Mouse (Mus musculus) embryonic facial prominence, embryonic 14.5 days (tissue): ENCODE measurements around the gene Rps6ka4. TPM values are rescaled to one million over a fixed set of nuclear protein-coding genes. Genes with fewer than 3 reads are reported as not detected.

Source experiments
- ATAC-seq: fragments of 200-750 bp; cut with Nextera tagmentation; 2 replicates; pipeline ENCODE4 v1.8.0; 2017; ENCODE audit warnings: low read depth, moderate number of reproducible peaks, moderate TSS enrichment
- DNase-seq: peaks from one replicate; pipeline ENCODE4 v3.0.0-alpha.2; 2015; ENCODE audit warnings: low spot score
- H3K27ac ChIP-seq: fragments of 300-500 bp; sonication (generic); replicated peaks from 2 replicates; pipeline ENCODE4 v1.5.1; 2014; ENCODE audit warnings: low read depth, mild to moderate bottlenecking, low read length, moderate library complexity
- H3K27me3 ChIP-seq: fragments of 300-500 bp; sonication (generic); replicated peaks from 2 replicates; pipeline ENCODE4 v1.6.1; 2014; ENCODE audit warnings: low read length; ENCODE audit not compliant: control insufficient read depth, insufficient read depth
- H3K36me3 ChIP-seq: fragments of 300-500 bp; sonication (generic); 2 replicates; pipeline ENCODE4 v1.6.1; 2014; ENCODE audit warnings: low read length, mixed read lengths; ENCODE audit not compliant: control insufficient read depth, insufficient read depth
- H3K4me1 ChIP-seq: fragments of 300-500 bp; sonication (generic); 2 replicates; pipeline ENCODE4 v1.6.1; 2014; ENCODE audit warnings: antibody characterized with exemption, low read length; ENCODE audit not compliant: control insufficient read depth, insufficient read depth
- H3K4me2 ChIP-seq: fragments of 300-500 bp; sonication (generic); 2 replicates; pipeline ENCODE4 v1.6.1; 2014; ENCODE audit warnings: low read depth, mild to moderate bottlenecking, low read length, moderate library complexity, mixed read lengths
- H3K4me3 ChIP-seq: fragments of 300-500 bp; sonication (generic); 2 replicates; pipeline ENCODE4 v1.5.1; 2014; ENCODE audit warnings: low read depth, mild to moderate bottlenecking, low read length
- H3K9ac ChIP-seq: fragments of 300-500 bp; sonication (generic); 2 replicates; pipeline ENCODE4 v1.6.1; 2014; ENCODE audit warnings: low read depth, mild to moderate bottlenecking, low read length, moderate library complexity, mixed read lengths
- H3K9me3 ChIP-seq: fragments of 300-500 bp; sonication (generic); 2 replicates; pipeline ENCODE4 v1.6.1; 2016; ENCODE audit warnings: low read length; ENCODE audit not compliant: control insufficient read depth
- WGBS: fragments of 180-500 bp; shearing (Covaris S2); extraction: QIAGEN DNeasy Blood & Tissue Kit; methylation state at CpG from one replicate; pipeline ENCODE4 v1.1.7; 2014; 5-methylcytosine and 5-hydroxymethylcytosine counted together
- polyA plus RNA-seq: library from polyadenylated mRNA; unstranded; fragments of >200 nt; fragmentation: Nextera tagmentation; extraction: Ambion mirVana; gene quantifications from 2 replicates; pipeline ENCODE4 v1.2.1, GENCODE M21; 2014

Gene Rps6ka4
- polyA plus RNA-seq, 1 experiment from 2014 or later = 27.1 TPM

DNA sequence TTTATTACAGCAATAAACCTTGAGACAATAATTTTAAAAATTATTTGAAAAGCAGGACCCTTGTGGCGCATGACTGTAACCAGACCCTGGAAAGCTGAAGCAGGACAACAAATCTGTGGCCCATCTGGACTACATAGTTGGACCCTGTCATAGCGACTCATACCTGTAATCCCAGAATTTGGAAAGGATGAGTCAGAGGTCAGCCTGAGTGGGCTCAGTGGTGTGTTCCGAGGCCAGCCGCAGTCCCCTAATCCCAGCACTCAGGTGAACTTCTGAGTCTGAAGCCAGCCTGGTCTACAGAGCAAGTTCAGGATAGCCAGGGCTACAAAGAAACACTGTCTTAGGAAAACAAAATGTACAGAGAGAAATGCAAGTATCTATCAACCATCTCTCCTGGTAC is 21.0 kb upstream of the Rps6ka4 start:
- H3K27ac ChIP-seq = no peak overlapping the region
- no peaks in the 10 kb centered on the region for H3K27me3 ChIP-seq
- H3K4me2 ChIP-seq = no peak overlapping the region
- WGBS = 84% methylated on average over 4 of the region's 4 CpGs
- DNase-seq = no peak
- no peak overlapping the region for H3K4me3 ChIP-seq
- ATAC-seq = no peak
- no peak overlapping the region for H3K9ac ChIP-seq
- H3K36me3 ChIP-seq = no peaks in the 10 kb centered on the region
- H3K9me3 ChIP-seq = no peaks in the 10 kb centered on the region
- no peaks in the 10 kb centered on the region for H3K4me1 ChIP-seq

DNA sequence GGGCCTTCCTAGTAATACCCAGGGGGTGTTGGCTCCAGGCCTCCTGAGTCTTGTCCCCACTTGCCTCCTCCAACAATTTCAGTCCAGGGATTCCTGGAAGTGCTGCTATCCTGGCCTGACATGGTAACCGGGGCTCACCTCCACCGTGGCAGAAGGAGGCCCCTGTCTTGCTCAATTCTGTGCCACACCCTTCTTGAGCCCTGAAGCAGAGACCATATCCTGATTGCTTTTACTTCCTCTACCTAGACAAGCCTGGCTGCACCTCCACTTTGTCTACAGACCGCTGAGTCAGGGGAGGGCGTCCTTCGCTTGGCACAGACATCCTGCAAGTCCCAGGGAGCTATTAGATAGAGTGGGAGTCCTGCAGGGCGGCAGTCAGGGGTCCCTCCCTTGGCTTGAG is 20.3 kb upstream of the Rps6ka4 start:
- Histone ChIP-seq H3K4me2 (no peak overlapping the region), H3K9ac (no peak overlapping the region), H3K36me3 (no peaks in the 10 kb centered on the region), H3K9me3 (no peaks in the 10 kb centered on the region), H3K27me3 (0 out of 2 replicates have a peak, but pooled peaks cover 2% of the 10 kb centered on the region), H3K4me1 (no peaks in the 10 kb centered on the region), H3K27ac (no peak overlapping the region), H3K4me3 (no peak overlapping the region)
- ATAC-seq = no peak
- DNase-seq = no peak
- WGBS = 77% methylated on average over 6 of the region's 6 CpGs

DNA sequence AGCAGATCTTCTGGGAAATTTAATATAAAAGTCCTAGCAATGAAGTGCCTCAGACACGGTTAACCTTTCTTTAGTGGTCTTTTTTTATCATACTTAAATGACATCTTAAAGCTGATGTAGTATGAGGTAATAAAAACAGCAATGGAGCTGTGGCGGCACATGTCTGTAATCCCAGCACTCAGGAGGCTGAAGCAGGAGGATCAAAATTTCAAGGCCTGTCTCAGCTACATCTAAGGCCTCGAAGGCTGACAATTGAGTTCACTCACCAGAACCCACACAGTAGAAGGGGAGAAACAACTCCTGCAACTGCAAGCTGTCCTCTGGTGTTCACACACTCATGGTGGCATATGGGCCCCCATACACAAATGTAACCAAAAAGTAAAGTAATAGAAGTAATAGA is 19.5 kb upstream of the Rps6ka4 start:
- WGBS = 80% methylated on average over 3 of the region's 3 CpGs
- Histone ChIP-seq H3K4me2 (no peak overlapping the region), H3K9me3 (no peaks in the 10 kb centered on the region), H3K36me3 (no peaks in the 10 kb centered on the region), H3K27ac (no peak overlapping the region), H3K27me3 (0 out of 2 replicates have a peak, but pooled peaks cover 4% of the 10 kb centered on the region), H3K4me1 (peaks cover 5% of the 10 kb centered on the region; the same call in 1 of the 2 replicates), H3K4me3 (no peak overlapping the region), H3K9ac (no peak overlapping the region)
- no peak for DNase-seq
- no peak for ATAC-seq

DNA sequence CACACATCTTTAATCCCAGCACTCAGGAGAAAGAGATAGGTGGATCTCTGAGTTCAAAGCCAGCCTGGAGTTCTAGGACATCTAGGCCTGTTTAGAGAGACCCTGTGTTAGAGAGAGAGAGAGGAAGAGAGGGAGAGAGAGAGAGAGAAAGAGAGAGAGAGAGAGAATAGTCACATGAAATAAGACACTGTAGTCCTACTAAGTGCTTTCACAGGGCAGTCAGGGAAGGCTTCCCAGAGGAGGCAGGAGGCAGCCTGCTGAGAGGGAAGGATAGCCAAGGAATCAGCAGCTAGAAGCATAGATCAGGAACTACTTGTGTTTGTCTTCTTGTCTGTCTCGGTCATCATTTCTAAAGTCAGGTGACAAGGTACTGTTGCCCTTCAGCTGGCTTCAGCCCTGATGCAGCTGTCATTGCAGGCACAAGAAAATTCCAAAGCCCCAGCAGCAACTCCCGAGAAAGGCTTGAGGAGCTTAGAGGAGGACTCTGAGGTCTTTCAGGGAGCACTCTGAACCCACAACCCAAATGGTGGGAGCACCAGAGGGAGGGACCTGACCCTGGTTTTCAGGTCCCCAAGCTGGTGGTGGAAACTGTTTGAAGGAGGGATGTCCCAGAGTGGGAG is 18.7 kb upstream of the Rps6ka4 start:
- ATAC-seq = no peak
- Histone ChIP-seq H3K4me1 (peaks cover 6% of the 10 kb centered on the region; the same call in 1 of the 2 replicates), H3K9ac (no peak overlapping the region), H3K27ac (no peak overlapping the region), H3K4me2 (no peak overlapping the region), H3K9me3 (no peaks in the 10 kb centered on the region), H3K27me3 (0 out of 2 replicates have a peak, but pooled peaks cover 4% of the 10 kb centered on the region), H3K4me3 (no peak overlapping the region), H3K36me3 (no peaks in the 10 kb centered on the region)
- 63% methylated on average over 2 of the region's 2 CpGs for WGBS
- no peak for DNase-seq

DNA sequence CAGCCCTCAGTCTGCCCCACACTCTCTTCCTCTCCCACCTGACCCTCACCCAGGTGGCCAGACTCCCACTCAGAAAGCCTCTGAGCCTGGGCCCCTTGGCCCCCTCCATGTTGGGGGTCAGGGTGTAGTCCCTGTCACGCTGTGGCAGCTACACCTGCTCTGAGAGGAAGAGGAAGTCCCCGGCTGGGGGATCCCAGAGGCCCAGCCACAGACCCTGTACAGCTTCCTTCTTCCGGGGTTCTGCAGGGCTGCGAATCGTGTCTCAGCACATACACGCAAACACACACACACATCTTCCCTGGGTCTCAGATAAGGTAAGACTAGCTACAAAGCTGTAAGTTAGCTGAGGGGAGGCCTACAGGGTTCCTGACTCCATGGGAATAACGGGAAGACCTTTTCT is 17.6 kb upstream of the Rps6ka4 start, which contains the start of gene Ccdc88b:
Ccdc88b (minus strand) TSS at position 181 of the 400 bp plus-strand sequence.
- ATAC-seq = no peak
- DNase-seq = no peak
- Histone ChIP-seq H3K4me2 (no peak within 1 kb of the TSS), H3K27ac (no peak within 1 kb of the TSS), H3K4me1 (peaks cover 6% of the 10 kb centered on the region; the same call in 1 of the 2 replicates), H3K4me3 (no peak within 1 kb of the TSS), H3K27me3 (0 out of 2 replicates have a peak, but pooled peaks cover 4% of the 10 kb centered on the region), H3K9me3 (no peaks in the 10 kb centered on the region), H3K9ac (no peak within 1 kb of the TSS), H3K36me3 (no peaks in the 10 kb centered on the region)
- 77% methylated on average over 7 of the region's 7 CpGs for WGBS

DNA sequence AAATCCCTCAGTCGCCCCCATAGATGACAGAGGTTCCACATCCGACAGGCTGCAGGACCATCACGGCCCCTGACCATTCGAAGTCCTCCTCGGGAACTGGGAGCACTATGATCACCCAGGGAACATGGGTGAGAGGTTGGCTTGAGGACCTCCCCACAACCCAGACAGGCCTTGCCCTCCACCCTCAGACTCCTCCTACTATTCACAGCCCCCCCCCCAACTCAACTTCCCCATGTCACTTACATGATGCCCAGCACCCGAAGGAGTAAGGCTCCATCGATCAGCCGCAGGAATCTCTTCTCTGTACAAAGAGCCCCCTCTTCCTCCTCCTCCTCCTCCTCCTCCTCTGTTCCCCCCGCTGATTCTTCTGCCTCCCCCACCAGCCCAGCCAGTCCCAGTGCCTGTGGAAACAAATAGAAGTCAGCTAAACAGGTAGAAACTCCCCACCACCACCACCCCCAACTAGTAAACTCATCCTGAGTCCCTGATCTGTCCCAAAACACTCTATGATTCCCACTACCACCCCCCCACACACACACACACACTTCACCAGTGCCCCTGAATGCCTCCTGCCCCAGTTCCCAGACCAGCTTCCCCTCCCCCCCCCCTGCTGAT is 17.1 kb upstream of the Rps6ka4 start:
- Histone ChIP-seq H3K27me3 (0 out of 2 replicates have a peak, but pooled peaks cover 4% of the 10 kb centered on the region), H3K27ac (no peak overlapping the region), H3K36me3 (no peaks in the 10 kb centered on the region), H3K4me2 (no peak overlapping the region), H3K9ac (no peak overlapping the region), H3K4me1 (peaks cover 6% of the 10 kb centered on the region; the same call in 1 of the 2 replicates), H3K9me3 (no peaks in the 10 kb centered on the region), H3K4me3 (no peak overlapping the region)
- 84% methylated on average over 9 of the region's 9 CpGs for WGBS
- DNase-seq (no peak), ATAC-seq (no peak)

DNA sequence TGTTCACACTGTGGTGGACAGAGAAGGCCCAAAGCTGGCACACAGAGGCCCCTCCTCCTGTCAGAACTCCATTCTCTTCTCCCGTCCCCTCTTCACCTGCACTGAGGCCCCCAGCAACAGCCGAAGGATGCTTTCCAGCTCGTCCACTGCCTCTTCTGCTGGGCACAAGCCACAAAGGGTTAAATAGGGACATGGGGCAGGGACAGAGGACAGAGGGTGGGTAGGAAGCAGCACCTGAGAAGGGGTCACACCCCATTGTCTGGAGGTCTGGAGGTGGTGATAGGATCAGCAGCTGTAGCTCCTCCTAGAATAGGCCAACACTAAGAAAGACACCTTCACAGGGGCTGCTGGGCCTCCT is 16.5 kb upstream of the Rps6ka4 start:
- Histone ChIP-seq H3K9ac (no peak overlapping the region), H3K36me3 (no peaks in the 10 kb centered on the region), H3K4me3 (no peak overlapping the region), H3K9me3 (no peaks in the 10 kb centered on the region), H3K4me2 (no peak overlapping the region), H3K27me3 (0 out of 2 replicates have a peak, but pooled peaks cover 4% of the 10 kb centered on the region), H3K4me1 (peaks cover 6% of the 10 kb centered on the region; the same call in 1 of the 2 replicates), H3K27ac (no peak overlapping the region)
- DNase-seq (no peak), ATAC-seq (no peak)
- WGBS = 58% methylated on average over 3 of the region's 3 CpGs

DNA sequence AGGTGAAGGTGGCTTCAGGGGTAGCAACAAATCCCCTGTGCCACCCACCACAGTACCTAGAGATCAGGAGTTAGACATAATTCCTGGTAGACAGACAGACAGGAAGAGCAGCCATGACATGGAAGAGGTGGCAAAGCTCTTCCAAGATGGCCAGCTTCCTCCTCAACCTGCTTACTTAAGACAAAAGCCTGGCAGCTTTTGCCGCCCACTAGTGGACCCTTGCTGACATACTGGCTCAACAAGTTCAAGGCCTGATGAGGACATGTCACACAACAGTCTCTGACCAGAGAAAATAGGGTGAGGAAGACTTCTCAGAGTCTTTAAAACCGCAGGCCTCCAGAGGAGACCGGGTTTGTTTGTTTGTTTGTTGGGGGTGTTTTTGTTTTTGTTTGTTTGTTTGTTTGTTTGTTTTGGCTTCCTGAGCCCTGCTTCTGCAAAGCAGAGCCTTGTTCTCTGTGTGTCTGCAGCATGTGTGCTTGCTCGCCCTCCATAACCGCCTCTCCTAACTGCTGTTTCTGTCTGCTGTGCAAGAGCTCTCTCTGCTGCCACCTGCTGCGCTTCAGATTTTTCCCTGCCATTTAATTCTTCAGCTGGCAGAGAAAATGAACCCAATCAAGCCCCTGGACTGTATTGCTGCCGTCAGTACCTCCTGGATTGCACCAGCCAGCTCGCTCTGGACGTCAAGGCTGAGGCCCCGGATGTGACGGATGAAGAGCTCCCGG is 16.0 kb upstream of the Rps6ka4 start:
- no peak overlapping the region for H3K27ac ChIP-seq
- 0 out of 2 replicates have a peak, but pooled peaks cover 4% of the 10 kb centered on the region for H3K27me3 ChIP-seq
- DNase-seq (peak; percentile 78), ATAC-seq (no peak)
- no peaks in the 10 kb centered on the region for H3K36me3 ChIP-seq
- no peak overlapping the region for H3K9ac ChIP-seq
- no peaks in the 10 kb centered on the region for H3K9me3 ChIP-seq
- no peak overlapping the region for H3K4me2 ChIP-seq
- H3K4me3 ChIP-seq = no peak overlapping the region
- WGBS = 48% methylated on average over 12 of the region's 12 CpGs
- H3K4me1 ChIP-seq = peaks cover 6% of the 10 kb centered on the region; the same call in 1 of the 2 replicates
